7 mouse cellular contexts compared by ENCODE assay signal in the genomic region with DNA sequence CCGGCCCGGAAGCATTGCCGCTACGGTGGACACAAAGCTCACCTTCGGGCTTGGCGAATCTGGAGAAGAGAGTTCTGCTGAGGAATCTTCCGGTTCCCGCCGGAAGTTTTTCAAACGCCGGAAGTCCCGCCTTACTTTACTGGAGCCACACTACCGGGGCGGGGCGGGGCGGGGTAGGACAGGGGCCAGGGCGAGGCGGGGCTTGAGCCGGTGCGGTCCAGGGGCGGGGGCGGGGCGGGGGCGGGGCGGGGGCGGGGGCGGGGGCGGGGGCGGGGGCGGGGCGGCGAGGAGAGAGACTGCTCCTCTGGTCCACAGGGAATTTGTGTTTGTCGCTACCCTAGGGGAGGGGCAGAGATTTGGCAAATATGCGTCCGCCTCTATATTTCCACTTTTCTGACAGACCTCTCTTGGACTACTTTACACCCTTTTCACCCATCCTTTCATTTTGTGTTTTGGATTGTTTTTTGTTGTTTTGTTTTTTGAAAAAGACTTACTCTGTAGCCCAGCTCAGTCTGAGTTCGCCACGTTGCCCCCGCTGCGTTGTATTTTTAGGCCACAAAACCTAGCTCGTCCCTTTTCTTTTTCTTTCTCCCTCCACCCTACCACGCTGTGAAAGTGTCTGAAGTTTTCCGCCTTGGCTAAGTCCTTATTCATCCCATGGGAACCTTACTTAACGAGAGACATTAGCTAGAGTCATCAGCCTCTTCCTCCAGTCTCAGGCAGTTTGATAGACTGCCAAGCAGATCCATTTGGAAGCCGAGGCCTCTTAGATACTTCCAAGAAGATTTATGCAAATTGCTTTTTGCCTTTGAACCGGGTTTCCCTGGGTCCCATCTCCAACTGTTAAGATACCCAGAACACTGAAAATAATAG. TPM values are rescaled to one million over a fixed set of nuclear protein-coding genes. Genes with fewer than 3 reads are reported as not detected.
A peak's percentile ranks its signal among the peaks of the same experiment; 100 is the strongest.
DNase-seq lines count a peak whose midpoint lies in the region; ATAC-seq lines count a peak whose summit lies in the region.

Srbd1 (minus strand) TSS at position 97 of the 873 bp plus-strand sequence.

- H3K9me3 ChIP-seq in intestine, embryonic 15.5 days: no peaks in the 10 kb centered on the region
- H3K9me3 ChIP-seq in midbrain, embryonic 11.5 days (ENCODE audit: control insufficient read depth, low read length): no peaks in the 10 kb centered on the region

- H3K9ac ChIP-seq in intestine, embryonic 15.5 days: peak within 1 kb of the TSS; percentile 74
- H3K9ac ChIP-seq in midbrain, embryonic 11.5 days (ENCODE audit: low read length): peak within 1 kb of the TSS; percentile 74

- peak within 1 kb of the TSS; percentile 73 for H3K4me3 ChIP-seq in intestine, embryonic 15.5 days (replicated peaks)
- peak within 1 kb of the TSS; percentile 74 for H3K4me3 ChIP-seq in midbrain, embryonic 11.5 days (ENCODE audit: low read depth, low read length)

- peak within 1 kb of the TSS; percentile 44; the same call in 1 of the 2 replicates for H3K27ac ChIP-seq in intestine, embryonic 15.5 days
- no peak within 1 kb of the TSS for H3K27ac ChIP-seq in midbrain, embryonic 11.5 days (ENCODE audit: low read depth, low read length)

- peak within 1 kb of the TSS; percentile 88 for H3K4me2 ChIP-seq in intestine, embryonic 15.5 days (replicated peaks)
- H3K4me2 ChIP-seq in midbrain, embryonic 11.5 days: peak within 1 kb of the TSS; percentile 77

- peak; percentile 97 for ATAC-seq in intestine, embryonic 15.5 days
- ATAC-seq in midbrain, embryonic 11.5 days (ENCODE audit: low FRiP score): peak; percentile 96

- DNase-seq in adrenal gland, adult 8-10 months: peak; percentile 85
- DNase-seq in embryo, embryonic 11 days: peak; percentile 96
- DNase-seq in gastrocnemius, postnatal 36 days: peak; percentile 91 to 92
- DNase-seq in left cerebral cortex, postnatal 4 days: peak; percentile 94
- peak; percentile 100 for DNase-seq in midbrain, embryonic 11.5 days (ENCODE audit: low spot score, missing footprints)
- DNase-seq in skeletal muscle tissue, adult 2 months (ENCODE audit: low read depth, low spot score): peak; percentile 85

- 2% methylated on average over 31 of the region's 45 CpGs for WGBS in intestine, embryonic 15.5 days
- WGBS in midbrain, embryonic 11.5 days: 2% methylated on average over 31 of the region's 45 CpGs

- no peaks in the 10 kb centered on the region; the same call in 1 of the 2 replicates for H3K4me1 ChIP-seq in intestine, embryonic 15.5 days (replicated peaks)
- peaks cover 6% of the 10 kb centered on the region; the same call in 1 of the 2 replicates for H3K4me1 ChIP-seq in midbrain, embryonic 11.5 days (ENCODE audit: control insufficient read depth, insufficient read depth, low read length)

- no peaks in the 10 kb centered on the region for H3K36me3 ChIP-seq in intestine, embryonic 15.5 days
- no peaks in the 10 kb centered on the region for H3K36me3 ChIP-seq in midbrain, embryonic 11.5 days (ENCODE audit: control insufficient read depth, insufficient read depth, low read length)

- H3K27me3 ChIP-seq in intestine, embryonic 15.5 days (replicated peaks): no peaks in the 10 kb centered on the region
- no peaks in the 10 kb centered on the region for H3K27me3 ChIP-seq in midbrain, embryonic 11.5 days (ENCODE audit: control insufficient read depth, insufficient read depth, low read length)

- intact Hi-C loops in gastrocnemius, postnatal 36 days (cut with DNase I): no loop called here
- intact Hi-C loops in left cerebral cortex, postnatal 4 days (cut with DNase I): no loop called here

RNA-seq across cellular contexts. Expression of gene Srbd1, which starts in this region (rescaled TPM):
- total RNA-seq in adrenal gland, adult 8-10 months (2022): 10 to 100 TPM; 21.8 to 28.0 (median 25.7) TPM
- total RNA-seq in gastrocnemius, postnatal 36 days (2021): 1 to 10 TPM; 4.4 to 5.5 TPM
- polyA plus RNA-seq in intestine, embryonic 15.5 days (2015; fragmentation: Nextera tagmentation; extraction: Ambion mirVana): 12.7 and 13.2 TPM in 2 replicates
- total RNA-seq in left cerebral cortex, postnatal 4 days (2021): 10 to 100 TPM; 23.9 to 24.4 TPM
- 10.3 and 11.4 TPM in 2 replicates for polyA plus RNA-seq in midbrain, embryonic 11.5 days (2014; fragmentation: Nextera tagmentation; extraction: Ambion mirVana)
